ENCODE assay signal across 32 mouse cellular contexts in the genomic region with DNA sequence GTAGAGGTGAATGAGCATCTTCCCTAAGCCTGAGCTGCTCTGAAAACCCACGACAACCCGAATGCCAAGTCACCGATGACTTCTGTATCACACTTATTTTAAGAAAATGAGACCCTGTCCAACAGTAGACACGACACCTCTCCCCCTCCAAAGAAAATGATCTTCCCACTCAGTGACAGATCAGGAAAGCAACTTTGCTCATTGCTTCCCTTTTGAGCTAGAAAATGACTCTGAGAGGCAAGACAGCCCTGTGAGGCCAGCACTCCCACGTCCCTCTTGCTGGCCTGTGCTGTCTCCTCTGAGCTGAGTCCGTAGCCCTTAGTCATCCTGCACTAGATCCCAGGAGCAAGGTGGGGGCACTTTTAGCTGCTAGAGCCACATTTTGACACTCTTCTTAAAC. TPM values are rescaled to one million over a fixed set of nuclear protein-coding genes. Genes with fewer than 3 reads are reported as not detected.
"Had no signal": no experiment of that assay in that cellular context is flagged by ENCODE, and none has a peak within 500 bp of the region (broad histone marks: within the 10 kb centered on the region; RNA-seq: fewer than 3 reads in every experiment).

No protein-coding gene starts in this region.

- H3K27me3 ChIP-seq: limb, embryonic 13.5 days; liver, embryonic 12.5 days; liver, embryonic 15.5 days; lung, embryonic 15.5 days; midbrain, embryonic 13.5 days; neural tube, embryonic 13.5 days; stomach, embryonic 15.5 days had no signal

- H3K4me3 ChIP-seq: limb, embryonic 10.5 days; limb, embryonic 13.5 days; liver, embryonic 12.5 days; liver, embryonic 15.5 days; lung, embryonic 15.5 days; megakaryocyte, embryonic 14.5 days; midbrain, embryonic 10.5 days; midbrain, embryonic 13.5 days; myocyte; neural tube, embryonic 13.5 days; stomach, embryonic 15.5 days had no signal

- DNase-seq: kidney, adult 9 months; kidney, postnatal 14 days; kidney, postnatal 4 days; liver; lung, adult 18-20 months; lung, postnatal 10 days; lung, postnatal 36 days; right cerebral cortex, postnatal 25 days; spleen, adult 18-20 months; thymus, adult 18-20 months; thymus, postnatal 36 days had no signal

- H3K27ac ChIP-seq: limb, embryonic 10.5 days; limb, embryonic 13.5 days; liver, embryonic 12.5 days; liver, embryonic 15.5 days; lung, embryonic 15.5 days; midbrain, embryonic 10.5 days; midbrain, embryonic 13.5 days; neural tube, embryonic 13.5 days; stomach, embryonic 15.5 days had no signal

- H3K4me1 ChIP-seq: limb, embryonic 13.5 days; liver, embryonic 12.5 days; liver, embryonic 15.5 days; midbrain, embryonic 13.5 days; neural tube, embryonic 13.5 days; stomach, embryonic 15.5 days had no signal

- H3K9ac ChIP-seq: limb, embryonic 13.5 days; liver, embryonic 12.5 days; liver, embryonic 15.5 days; lung, embryonic 15.5 days; midbrain, embryonic 13.5 days; neural tube, embryonic 13.5 days; stomach, embryonic 15.5 days had no signal

- ATAC-seq: liver, embryonic 12.5 days; midbrain, embryonic 13.5 days; midbrain, embryonic 16.5 days had no signal

- H3K36me3 ChIP-seq: liver, embryonic 12.5 days; liver, embryonic 15.5 days; lung, embryonic 15.5 days; stomach, embryonic 15.5 days had no signal

RNA-seq across cellular contexts. Expression of gene Gm17651, which starts 58.1 kb away (rescaled TPM):
- total RNA-seq: layer of hippocampus, adult 18-20 months; layer of hippocampus, postnatal 14 days; left cerebral cortex, adult 8-10 months; left cerebral cortex, postnatal 14 days; monocyte, adult 5-6 weeks; neutrophil, adult 5-6 weeks had no signal
- polyA plus RNA-seq: kidney, embryonic 16.5 days; limb, embryonic 10.5 days; limb, embryonic 13.5 days; liver, embryonic 12.5 days; liver, embryonic 15.5 days; lung, embryonic 15.5 days; midbrain, embryonic 10.5 days; midbrain, embryonic 13.5 days; midbrain, embryonic 16.5 days; myocyte; neural tube, embryonic 13.5 days; stomach, embryonic 15.5 days; testis, adult 2 months; urinary bladder, adult 2 months had no signal
